Mouse (Mus musculus) gastrocnemius, adult 18-20 months (tissue): Measurements from ENCODE around the gene Slc25a20. TPM values are rescaled to one million over a fixed set of nuclear protein-coding genes. Genes with fewer than 3 reads are reported as not detected.
"Not testable (repeated sequence)": the region's sequence is repeated elsewhere in the genome, so short reads cannot be mapped to it uniquely, and the experiment has no call there.

ENCODE experiments used
- DNase-seq: peaks from one replicate; pipeline ENCODE4 v3.0.0; 2021; ENCODE audit warnings: low spot score
- long read RNA-seq, 2 experiments: library from polyadenylated mRNA; stranded (forward); transcript quantifications; one replicate each; pipeline ENCODE4 v2.0.0; 2021
- total RNA-seq, 2 experiments: library from RNA; stranded (reverse); gene quantifications; 2 replicates each; pipeline ENCODE4 v1.2.3; 2021

Gene Slc25a20
- 10 to 100 TPM; 68.1 to 85.0 TPM for total RNA-seq
- long read RNA-seq, experiment 1, transcript Slc25a20-201 (9 exons, 1,783 nt): major isoform, 15 of 16 reads
- long read RNA-seq, experiment 1, partial matches to known transcripts: 0 of 16 reads
- long read RNA-seq, experiment 1, other reads (novel, unspliced or antisense): 1 of 16 reads
- long read RNA-seq, experiment 2, transcript Slc25a20-201 (9 exons, 1,783 nt): major isoform, 16 of 19 reads
- long read RNA-seq, experiment 2, partial matches to known transcripts: 3 of 19 reads
- long read RNA-seq, experiment 2, other reads (novel, unspliced or antisense): 0 of 19 reads

DNA sequence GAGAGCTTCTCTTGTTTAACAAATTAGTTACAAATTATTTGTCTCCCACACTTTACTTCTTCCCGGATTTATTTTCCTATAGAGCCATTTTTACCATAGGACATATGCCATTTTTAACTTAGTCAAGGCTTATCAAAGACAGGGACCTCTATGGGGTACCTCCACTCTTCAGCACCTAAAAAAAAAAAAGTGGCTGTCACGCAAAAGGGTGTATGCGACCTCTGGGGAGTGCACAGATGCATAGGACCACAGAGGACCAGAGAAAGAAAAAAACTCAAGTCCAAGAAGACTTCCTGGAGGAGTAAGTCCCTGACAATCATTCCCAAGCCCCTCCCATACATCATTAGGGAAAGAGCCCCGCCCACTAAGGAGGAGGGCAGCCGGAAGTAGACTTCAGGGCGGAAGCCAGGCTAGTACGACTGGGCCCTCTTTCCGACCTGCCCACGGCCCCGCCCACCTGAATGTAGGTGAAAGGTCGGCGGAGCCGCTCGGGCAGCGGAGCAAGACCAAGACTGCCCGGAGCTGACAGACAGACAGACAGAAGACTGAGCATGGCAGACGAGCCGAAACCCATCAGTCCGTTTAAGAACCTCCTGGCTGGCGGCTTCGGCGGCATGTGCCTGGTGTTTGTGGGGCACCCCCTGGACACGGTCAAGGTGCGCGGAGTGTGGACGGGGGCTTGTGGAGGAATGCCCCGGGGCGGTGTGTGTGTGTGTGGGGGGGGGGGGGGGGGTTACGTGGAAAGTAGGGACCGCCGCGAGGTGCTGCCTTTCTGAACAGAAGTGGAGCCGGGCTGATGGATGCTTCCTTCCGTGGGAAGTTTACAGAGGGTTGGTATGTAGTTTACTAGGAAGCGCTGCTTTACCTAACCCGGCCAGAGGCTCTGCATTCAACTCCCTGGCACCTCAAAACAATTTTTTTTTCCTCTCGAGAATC, at the start of gene Slc25a20:
TSS of gene Slc25a20 (plus strand) at position 412 of the 936 bp plus-strand sequence.
- peak; percentile 88 for DNase-seq

DNA sequence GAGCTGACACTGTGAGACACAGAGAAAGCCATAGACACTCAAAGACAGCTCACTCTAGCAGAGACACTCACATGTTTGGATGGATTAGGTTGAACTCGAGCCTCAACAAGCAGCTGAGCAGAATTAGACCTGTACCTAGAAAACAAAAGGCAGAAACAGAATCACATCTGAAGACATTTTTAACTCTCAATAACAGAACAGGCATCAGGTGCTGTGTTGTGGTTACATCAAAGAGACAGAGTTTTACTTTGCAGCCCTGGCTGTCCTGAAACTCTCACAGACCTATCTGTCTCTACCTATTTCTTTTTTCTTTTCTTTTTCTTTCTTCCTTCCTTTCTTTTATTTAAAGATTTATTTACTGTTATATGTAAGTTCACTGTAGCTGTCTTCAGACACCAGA, 44.6 kb upstream of the Slc25a20 start:
- no peak for DNase-seq

DNA sequence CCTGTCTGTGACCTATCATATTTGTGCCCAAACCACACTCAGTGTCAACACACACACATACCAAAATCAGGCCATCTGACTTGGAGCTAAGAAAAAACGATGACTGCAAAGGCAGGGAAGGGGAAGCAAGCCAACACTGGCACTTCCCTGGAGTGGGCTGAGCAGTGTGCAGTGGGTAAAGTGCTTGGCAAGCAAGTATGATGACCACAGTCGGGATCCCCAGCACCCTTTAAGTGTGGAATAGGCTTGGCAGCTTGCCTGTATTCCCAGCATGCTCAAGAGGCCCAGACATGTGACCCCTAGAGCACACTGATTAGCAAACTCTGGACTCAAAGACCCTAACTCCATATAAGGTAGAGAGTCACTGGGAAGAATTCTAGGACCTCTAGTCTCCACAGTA, 35.4 kb upstream of the Slc25a20 start:
- DNase-seq: peak; percentile 11

DNA sequence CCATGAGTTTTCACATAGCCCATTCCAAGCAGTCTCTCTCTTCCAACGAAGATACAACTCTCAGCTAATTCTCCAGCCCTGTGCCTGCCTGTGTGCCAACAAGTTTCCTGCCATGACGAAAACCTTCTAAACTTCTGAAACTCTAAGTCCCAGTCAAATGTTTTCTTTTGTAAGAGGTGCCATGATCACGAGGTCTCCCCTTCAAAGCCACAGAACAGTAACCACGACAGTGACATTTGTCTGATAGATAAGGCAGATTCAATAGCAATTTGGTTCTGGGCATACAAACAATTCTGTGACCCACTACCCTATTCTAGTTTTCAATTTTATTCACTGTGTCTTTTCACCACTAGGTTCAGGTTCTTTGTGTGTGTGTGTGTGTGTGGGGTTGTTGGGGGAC, 33.7 kb upstream of the Slc25a20 start:
- no peak for DNase-seq

DNA sequence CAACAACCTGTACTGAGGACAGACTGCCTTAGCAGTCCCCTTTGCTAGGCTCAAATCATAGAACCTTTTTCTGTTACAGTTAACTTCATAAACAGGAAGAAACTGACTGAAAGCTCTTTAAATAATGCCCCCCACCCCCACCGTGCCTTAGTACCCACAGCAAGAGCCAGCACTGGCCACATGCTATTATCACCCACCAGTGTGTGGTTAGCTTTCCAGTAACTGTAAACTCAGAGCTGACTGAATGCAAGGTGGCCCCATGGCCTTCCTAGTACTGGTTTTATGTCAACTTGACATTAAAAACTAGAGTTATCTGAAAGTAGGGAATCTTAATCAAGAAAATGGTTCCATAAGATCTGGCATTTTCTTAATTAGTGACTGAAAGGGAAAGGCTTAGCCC, 31.2 kb upstream of the Slc25a20 start:
- no peak for DNase-seq

DNA sequence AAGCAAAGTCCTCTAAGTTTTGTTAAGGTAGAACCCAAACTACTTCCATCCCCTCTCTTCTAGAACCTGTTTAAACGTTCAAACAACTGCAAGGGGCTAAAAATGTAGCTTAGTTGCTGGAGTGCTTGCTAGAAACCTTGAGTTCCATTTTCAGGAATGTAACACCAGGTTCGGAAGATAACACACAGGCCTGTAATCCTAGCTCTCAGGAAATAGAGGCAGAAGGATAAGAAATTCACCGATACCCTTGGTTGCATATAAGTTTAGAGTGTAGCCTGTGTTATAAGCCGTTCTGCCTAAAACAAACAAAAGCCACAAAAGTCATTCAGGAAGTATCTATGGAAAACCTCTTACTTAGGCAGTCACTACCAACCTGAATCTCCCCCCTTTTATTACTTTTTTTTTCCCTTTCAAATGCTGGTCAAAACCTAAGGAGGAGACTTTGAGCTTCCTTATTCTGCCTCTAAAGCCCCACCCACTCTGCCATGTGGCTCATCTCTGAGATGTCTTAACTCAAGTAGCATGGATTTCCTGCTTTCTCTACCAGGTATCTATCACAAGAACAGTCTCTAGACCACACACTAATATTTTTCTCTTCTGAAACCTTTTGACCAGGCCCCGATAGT, 30.1 kb upstream of the Slc25a20 start:
- no peak for DNase-seq

DNA sequence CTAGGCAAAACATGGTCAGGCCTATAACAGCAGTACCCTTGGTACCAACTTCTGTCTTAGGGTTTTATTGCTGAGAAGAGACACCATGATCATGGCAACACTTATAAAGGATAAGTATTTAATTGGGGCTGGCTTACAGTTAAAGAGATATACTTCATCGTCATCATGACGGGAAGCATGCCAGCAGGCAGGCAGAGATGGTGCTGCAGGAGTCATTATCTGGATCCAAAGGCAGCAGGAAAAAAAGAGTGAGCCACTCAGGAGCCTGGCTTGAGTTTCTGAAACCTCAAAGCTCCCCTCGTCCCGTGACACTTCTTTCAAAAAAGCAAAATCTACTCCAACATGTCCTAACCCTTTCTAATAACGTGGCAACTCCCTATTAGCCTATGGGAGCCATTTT, 29.5 kb upstream of the Slc25a20 start:
- no peak for DNase-seq

DNA sequence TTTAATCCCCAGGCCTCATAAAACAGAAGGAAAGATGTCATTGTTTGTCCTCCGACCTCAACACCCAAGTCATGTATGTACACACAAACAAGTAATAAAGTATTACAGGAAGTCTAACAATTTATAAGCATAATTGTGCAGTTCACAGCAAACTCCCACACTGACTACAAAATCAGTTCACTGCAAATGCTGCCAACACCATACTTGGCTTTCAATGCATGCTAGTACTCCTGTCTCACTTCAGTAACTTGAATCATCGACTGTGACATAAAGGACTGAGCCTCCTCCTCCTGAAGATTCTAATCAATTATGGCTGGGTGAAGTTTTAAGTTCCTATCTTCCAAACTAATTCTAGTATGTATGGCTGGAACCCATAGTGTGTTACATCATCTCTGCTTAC, 28.0 kb upstream of the Slc25a20 start:
- no peak for DNase-seq

DNA sequence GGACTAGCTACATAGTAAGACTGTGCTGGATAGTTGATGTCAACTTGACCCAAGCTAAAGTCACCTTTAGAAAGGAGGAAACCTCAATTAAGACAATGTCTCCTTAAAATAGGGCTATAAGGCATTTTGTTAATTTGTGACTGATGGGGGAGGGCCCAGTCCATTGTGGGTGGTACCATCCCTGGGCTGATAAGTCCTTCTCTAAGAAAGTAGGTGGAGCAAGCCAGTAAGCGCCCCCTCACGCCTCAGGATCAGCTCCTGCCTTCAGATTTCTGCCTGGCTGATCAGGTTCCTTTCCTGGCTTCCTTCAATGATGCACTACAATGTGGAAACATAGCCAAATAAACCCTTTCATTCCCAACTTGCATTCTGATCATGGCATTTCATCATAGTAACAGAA, 26.5 kb upstream of the Slc25a20 start:
- no peak for DNase-seq

DNA sequence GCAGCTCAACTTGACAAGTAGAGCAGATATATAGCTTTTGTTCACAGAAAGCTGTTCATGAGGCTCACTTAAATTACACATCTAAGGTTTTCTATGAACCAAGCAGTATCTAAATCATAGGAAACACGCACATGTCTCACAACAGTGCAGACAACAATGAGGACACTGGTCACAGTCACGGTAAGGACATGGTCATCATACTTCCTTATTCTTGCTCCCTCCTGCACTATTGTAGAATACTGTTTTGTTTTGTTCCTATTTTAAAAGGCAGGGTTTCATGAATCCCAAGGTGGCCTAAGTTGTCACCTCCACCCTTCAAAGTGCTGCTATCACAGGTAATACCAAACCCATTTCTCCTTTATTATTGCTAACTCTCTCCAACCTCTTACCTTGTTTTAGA, 22.1 kb upstream of the Slc25a20 start:
- DNase-seq: no peak

DNA sequence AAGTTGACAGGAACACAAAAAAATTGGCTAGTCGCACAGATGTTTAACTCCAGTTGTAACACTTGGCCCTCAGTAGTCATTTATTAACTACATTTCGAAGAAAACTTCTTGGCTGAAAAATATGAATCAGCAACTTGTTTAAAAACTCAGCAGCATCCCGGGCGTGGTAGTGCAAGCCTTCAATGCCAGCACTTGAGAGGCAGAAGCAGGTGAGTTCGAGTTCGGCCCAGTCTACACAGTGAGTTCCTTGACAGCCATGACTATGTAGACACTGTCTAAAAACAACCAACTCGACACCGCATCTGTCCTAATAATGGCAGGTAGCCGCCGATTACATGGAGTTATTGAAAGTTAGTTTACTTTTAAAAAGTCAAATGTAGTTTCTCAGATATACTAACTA, 13.7 kb upstream of the Slc25a20 start:
- no peak for DNase-seq

DNA sequence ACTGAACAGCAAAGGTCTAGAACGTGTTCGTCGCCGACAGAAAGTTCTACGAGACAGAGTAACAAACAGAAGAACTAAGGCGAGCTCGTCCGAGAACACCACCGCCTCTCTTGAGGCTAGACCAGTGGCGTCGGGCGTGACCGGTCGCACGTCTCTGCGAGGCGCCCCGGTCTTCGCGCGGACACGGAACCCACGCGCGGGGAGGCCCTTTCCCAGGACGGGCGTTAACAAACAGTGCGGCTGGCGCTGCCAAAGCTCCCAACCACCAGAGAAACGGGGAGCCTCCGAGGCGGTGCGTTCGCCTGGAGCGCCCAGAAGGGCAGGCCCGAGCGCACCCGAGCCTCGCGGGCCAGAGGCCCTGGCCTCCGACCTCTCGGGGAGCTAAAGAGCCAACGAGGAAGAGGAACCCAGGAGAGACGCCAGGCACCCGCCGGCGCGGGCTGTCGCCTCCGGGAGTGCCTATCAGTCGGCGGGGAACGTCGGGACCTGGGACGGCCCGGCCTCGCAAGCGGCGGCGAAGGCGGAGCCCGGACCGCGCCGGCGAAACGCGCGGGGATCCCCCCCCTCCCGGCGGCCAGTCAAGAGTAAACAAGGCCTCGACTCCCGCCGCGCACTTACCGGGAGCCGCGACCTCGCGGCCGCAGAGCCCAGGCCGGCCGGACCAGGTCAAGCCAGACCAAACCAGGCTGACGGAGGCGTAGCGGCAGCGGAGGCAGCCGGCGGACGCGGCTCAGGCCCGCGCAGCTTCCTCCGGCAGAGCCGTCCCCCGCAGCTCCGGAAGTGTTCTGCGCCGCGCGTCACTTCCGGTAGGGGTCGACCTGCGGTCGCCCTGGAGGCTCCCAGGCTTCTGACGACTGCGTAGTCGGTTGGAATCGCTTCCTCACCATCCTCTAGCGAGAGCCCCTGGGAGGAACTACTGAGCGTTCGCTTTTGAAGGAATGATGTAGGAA, 13.0 kb upstream of the Slc25a20 start, which contains the start of gene Arih2:
TSS of gene Arih2 (minus strand) at position 776 of the 950 bp plus-strand sequence.
- DNase-seq: peak; percentile 91

DNA sequence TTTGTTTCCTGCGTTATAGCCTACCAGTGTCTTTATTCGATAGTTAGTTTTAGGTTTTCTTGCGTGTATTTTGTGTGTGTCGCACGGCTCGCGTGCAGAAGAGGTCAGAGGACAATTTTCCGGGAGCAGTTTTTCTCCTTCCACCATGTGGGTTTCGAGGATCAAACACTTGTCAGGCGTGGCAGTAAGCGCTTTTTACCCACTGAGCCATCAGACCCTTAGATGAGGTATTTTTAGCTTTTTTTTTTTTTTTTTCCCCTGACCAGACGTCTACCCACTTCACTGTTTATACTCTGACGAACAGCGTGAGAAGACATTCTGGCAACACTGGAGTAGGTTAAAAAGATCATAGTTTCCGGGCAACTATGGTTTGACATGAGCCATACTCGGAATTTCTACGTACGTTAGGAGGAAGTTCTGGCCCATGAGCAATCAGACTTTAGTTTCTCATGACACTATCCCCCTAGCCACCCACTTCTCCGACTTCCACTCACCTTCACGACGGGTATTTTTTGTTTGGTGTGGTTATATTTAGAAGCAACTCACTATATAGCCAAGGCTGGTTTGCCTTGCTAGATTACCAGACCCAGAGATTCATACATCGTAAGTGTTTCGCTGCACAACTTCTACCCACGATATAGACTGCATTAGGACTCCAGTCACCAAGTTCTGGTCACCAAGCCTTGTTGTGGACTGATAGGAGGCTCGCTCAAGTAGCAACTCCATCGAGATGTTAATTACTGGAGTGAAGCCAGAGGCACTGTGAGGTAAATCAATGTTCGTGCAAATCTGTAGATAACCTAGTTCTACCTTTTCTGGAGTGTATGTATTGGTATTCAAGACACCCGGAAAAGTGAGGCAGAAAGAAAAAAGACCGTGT, 12.1 kb upstream of the Slc25a20 start:
- no peak for DNase-seq

DNA sequence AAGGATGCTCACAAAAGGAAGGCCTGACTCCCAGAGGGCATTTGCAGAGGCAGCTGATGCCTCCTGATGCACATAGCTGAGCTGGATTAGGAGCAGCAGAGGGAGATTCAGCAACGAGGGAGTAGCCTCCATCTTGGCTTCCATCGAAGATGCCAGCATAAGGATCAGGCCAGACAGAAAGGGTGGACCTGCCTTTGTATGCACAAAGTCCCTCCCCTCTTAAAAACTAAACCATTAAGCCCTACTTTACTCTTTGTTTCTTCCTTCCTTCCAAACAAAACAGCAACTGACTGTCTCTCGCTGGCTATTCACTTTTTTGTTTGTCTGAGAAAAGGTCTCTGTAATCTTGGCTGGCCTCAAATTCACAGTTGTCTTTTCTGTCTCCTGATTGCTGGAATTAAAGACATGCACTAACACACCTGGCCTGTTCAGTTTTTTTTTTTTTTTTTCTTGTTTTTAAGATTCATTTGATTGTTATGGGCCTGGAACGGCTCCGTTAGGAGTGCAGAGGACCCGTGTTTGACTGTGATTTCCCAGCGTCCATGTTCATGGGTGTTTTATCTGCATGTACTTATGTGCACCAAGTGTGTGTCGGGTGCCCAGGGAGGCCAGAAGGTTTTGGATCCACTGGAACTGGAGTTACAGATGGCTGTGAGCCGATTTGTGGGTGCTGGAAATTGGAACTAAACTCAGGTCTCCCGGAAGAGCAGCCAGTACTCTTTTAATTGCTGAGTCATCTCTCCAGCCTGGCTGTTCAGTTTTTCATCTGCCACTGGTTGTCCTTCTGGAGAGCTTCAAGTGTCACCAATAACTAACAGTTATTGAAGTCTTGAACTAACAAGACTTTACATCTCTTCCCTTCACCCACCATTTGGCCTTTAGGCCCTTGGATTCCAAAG, 7.1 kb upstream of the Slc25a20 start:
- no peak for DNase-seq

DNA sequence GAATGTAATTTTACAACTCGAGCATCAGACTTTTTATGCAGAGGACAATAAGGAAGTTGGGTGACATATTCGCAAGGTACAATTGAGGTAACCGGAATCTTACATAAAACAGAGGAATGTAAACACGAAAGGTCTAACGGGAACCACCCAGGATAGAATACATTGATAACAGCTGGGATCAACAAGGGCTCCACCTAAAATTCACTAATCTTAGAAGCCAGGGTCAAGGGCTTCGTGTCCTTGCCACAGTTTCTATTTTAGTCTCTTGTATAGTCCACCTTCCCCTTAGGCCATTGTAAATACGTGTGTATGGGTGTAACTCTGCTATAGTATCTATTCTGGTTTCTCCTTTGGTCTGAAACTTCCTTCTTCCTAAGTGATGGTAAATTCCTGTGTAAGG, 6.0 kb upstream of the Slc25a20 start:
- not testable (repeated sequence) for DNase-seq

DNA sequence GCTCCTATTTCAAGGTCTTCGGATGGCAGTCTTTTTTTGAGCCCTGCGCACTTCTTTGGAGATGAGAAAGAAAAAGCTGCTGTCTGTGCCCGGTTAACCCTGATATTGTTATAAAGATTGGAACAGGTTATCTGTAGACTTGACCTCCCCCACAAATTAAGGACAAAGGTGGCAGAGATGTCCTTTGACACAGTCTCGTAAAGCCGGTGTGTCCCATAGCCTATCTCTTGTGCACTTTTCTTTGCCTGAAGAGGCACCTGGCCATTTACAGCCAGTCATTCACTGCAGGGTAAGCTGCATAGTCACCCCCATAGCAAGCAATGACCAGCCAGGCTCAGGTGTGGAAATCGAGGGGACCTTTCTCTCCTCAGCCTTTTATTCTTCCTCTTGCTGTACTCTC, 772 bp downstream of the Slc25a20 start:
- no peak for DNase-seq

DNA sequence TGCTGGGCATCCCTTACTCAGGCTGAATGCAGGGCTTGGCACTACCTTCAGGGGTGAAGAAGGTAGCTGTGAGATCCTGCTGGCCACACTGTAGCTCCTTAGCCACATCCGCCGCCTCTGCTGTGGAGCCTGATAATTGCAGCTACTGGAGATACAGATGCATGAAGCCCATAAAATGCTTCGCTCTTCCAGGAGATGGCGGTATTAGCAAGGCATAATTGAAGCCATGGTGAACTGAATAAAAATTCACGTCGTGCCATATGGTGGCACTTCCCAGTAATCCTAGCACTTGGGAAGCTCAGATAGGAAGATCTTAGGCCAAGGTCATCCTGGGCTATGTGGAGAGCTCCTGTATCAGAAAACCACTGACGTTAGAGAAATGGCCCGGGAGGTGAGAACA, 8.0 kb downstream of the Slc25a20 start:
- no peak for DNase-seq

DNA sequence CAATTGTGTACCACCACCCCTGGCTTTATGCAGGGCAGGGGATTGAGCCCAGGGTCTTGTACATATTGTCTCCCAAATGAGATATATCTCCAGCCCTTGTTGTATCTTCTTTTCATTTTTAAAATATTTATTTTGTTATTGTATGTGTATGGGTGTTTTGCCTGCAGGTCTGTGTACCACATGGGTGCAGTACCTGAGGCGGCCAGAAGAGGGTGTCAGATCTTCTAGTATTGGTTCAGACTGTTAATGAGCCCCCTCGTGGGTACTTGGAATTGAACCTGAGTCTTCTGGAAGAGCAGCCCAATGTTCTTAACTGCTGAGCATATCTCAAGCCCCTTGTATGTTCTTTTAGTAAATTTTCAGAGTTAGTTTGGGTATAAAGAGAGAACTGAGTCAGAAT, 11.3 kb downstream of the Slc25a20 start:
- no peak for DNase-seq

DNA sequence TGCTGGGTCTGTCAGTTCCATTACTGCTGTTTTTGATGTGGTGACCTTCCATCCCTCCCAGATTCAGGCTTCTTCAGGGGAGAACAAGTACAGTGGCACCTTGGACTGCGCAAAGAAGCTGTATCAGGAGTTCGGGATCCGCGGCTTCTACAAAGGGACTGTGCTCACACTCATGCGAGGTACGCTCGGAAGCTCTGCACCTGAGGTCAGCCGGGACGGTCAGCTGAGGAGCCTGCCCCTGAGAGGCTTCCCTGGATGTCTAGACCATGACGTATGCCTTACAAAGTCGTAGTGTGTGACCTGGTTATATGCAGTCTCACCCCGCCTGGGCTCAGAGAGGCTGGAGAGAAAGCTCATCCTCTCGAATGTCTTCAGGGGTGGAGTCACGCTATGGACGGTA, 18.1 kb downstream of the Slc25a20 start:
- DNase-seq: no peak
